Mouse (Mus musculus) left cerebral cortex, postnatal 14 days (tissue): ENCODE measurements around the gene Zswim5. TPM values are rescaled to one million over a fixed set of nuclear protein-coding genes. Genes with fewer than 3 reads are reported as not detected.

Source experiments
- DNase-seq, 2 experiments: peaks; one replicate each; pipeline ENCODE4 v3.0.0; 2021 to 2022; ENCODE audit warnings: low spot score in 2 of 2, mixed read lengths in 1 of 2
- intact Hi-C: fragments of 180-260 bp; cut with DNase I; formaldehyde crosslinking; loops from one replicate; pipeline ENCODE4 v1.15.1; 2025
- total RNA-seq, 2 experiments: library from RNA; stranded (reverse); gene quantifications; 2 replicates each; pipeline ENCODE4 v1.2.3; 2021

Zswim5 gene
- total RNA-seq, 2 experiments from 2014 or later, result 7.2 to 9.0 TPM

DNA sequence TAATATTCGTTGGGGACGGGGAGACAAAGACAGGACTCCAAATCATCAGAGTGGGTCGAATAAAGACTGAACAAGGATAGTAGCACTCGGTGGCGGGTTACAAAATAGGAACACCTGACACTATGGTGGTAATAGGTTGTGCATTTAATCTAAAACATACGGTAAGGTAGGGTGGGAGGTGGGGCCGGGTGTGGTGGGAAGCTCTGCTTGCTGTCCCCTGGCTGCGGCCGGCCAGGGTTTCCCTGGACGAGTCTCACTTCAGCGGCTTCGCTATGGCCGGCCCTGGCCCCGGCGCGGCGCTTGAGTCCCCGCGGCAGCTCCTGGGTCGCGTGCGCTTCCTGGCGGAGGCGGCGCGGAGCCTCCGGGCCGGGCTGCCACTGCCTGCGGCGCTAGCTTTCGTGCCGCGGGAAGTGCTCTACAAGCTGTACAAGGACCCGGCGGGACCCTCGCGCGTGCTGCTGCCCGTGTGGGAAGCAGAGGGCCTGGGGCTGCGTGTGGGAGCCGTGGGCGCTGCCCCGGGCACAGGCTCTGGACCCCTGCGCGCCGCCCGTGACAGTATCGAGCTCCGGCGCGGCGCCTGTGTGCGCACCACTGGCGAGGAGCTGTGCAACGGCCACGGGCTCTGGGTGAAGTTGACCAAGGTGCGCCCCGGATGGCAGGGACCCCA lies 118.1 kb downstream of the Zswim5 start, which contains the start of gene Hectd3:
Gene Hectd3 (plus strand): TSS at position 187 of the 667 bp plus-strand sequence.
- intact Hi-C loops, result loop anchor here (2.0 kb wide), 1 partner anchor 126 kb away; no protein-coding TSS in a partner anchor
- DNase-seq, result peak in 1 of 2 experiments; percentile 50

DNA sequence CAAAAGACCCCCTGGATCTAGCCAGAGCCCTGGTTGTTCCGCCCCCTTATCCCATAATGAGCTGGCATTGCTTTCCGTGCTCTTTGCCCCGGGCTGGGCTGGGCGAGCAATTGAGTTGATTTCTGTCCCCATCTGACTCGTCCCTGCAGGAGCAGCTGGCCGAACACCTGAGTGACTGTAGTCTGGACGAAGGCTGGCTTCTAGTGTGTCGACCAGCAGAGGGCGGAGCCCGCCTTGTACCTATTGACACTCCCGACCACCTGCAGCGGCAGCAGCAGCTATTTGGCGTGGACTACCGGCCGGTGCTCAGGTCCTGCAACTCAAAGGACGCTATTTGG lies 118.6 kb downstream of the Zswim5 start:
- peak in 1 of 2 experiments; percentile 34 for DNase-seq
- intact Hi-C loops, result loop anchor here (2.0 kb wide), 1 partner anchor 125 kb away; no protein-coding TSS in a partner anchor

DNA sequence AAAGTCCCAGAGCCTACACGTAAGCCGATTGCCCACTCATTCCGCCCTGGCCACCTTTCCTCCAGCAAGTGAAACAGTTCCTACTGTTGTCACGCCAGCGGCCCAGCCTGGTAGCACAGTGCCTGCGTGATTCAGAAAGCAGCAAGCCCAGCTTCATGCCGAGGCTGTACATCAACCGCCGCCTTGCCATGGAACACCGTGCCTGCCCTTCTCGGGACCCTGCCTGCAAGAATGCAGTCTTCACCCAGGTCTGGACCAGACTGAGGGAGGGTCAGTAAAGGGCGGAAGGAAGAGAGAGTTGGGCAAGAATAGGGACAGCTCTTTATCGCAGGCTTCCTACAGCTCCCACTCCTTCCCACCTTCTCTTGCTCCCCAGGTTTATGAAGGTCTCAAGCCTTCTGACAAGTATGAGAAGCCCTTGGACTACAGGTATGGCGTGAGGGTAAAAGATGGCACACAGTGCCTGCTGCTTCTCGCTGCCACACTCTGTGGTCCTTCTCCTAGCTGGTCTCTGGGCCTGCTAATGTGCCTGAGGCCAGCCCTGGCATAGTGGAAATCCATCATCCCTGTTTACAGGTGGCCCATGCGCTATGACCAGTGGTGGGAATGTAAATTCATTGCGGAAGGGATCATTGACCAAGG lies 122.5 kb downstream of the Zswim5 start:
- DNase-seq, result no peak
- intact Hi-C loops, result loop anchor here (5.0 kb wide), 1 partner anchor 143 kb away; no protein-coding TSS in a partner anchor

DNA sequence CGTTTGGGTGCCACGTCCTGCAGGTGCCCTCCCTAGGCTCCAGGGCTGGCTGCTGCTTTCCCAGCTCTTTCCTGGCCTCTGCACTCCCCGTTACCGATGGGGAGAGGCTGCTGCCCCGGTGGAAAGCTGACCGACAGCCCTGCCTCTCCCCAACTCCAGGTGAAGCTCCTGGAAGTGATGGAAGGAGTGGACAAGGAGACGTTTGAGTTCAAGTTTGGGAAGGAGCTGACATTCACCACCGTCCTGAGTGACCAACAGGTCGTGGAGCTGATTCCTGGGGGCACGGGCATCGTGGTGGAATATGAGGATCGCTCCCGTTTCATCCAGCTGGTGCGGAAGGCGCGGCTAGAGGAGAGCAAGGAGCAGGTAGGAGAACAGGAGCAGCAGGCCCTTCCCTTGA lies 124.8 kb downstream of the Zswim5 start:
- intact Hi-C loops, result loop anchor here (5.0 kb wide), 1 partner anchor 140 kb away; no protein-coding TSS in a partner anchor
- no peak for DNase-seq

DNA sequence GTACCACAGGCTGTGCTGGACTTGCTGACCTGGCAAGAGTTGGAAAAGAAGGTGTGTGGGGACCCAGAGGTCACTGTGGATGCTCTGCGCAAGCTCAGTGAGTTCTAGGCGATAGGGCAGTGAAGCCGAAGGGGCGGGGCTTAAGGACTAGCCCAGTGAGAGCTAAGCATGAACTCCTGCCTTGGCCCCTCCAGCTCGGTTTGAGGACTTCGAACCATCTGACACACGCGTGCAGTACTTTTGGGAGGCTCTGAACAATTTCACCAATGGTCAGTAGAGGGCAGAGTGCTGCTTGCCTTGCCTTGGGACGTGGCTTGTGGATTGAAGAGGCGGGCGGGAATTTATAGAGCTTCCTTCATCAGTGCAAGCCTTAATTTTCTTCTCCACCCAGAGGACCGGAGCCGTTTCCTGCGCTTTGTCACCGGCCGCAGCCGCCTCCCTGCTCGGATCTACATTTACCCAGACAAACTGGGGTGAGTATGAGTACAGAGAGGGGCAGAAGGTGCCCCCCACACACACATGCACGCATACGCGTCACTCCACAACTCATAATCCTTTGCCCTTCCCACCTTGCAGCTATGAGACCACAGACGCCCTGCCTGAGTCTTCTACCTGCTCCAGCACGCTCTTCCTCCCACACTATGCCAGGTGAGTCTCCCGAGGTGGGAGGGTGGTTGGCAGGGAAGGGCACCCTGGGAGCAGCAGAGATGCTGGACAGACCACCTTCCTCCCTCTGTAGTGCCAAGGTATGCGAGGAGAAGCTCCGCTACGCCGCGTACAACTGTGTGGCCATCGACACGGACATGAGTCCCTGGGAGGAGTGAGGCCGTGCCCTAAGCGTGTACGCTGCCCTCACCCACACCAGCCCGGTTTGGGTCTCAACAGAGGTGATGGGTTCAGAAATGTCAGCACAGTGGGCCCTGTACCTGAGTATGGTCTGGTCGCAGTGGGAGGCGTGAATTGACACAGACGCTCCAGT lies 125.7 kb downstream of the Zswim5 start:
- intact Hi-C loops, result loop anchor here (5.0 kb wide), 1 partner anchor 139 kb away; no protein-coding TSS in a partner anchor
- peak; percentile 77 to 85 for DNase-seq

DNA sequence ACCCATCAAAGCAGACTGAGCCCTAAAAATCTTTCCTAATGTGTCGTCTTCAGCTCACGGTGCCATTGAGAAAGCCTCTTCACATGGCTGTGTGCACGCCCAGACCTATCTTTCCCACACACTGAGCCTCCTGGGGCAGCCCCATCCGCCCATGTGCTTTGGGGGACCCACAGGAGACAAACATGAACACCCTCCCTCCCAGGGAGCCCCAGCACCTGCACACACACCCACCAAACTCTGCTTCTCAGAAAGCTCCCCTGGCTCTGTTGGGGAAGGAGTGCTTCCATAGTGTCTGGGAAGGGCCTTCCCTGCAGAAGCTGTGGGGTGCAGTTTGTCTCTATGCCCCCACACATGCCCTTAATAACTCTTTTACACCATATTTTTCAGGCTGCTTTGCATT lies 127.5 kb downstream of the Zswim5 start:
- DNase-seq, result no peak
- intact Hi-C loops, result loop anchor here (5.0 kb wide), 1 partner anchor 138 kb away; no protein-coding TSS in a partner anchor

DNA sequence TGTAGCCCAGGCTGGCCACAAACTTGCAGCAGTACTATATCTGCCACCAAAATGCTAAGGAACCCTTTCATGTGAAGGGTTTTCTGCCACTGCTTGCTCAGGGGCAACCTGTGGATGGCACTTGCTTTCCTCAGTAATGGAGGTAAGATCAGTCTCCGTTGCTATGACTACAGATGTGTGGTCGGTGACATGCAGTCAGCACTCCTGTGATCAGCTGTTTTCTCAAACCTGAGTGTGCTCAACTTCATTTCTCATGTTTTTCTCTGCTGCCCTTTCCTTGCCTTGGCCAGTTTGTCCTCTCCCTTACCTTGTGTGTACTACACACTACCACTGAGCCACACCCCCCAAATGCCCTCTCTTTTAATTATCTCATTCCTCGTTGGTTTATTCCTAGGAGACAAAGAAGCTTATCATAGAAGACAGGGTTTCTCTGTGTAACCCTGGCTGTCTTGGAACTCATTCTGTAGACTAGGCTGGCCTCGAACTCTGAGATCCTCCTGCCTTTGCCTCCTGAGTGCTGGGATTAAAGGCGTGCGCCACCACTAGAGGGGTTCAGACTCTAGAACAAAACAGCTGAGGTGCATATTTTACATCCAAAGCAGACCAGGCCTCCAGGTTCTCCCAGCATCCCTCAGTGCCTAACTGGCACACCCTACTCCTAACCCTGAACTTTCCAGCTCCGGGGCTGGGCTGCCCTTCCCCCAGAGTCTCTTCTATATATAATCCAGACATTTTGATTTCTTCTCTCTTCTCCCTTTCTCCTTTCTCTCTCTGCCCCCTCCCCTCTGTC lies 128.6 kb downstream of the Zswim5 start:
- intact Hi-C loops, result no loop called here

DNA sequence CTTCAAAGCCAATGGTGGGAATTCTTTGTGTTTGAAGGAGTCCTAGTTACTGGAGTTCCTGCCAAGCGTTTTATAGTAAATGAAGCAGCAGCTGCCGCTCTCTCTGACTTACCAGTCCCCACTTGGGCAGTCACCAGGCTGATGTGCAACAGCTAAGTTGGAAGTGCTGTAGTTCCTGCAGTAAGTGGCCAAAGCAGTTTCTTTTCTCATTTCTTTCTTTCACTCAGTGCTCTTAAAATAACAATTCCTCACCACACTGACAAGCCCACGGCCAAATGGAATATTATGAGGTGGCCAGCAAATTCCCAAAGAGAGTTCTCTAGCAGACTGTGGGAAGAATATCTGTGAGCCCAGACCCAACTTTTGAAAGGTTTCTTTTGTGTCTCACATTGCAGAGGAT lies 129.9 kb downstream of the Zswim5 start:
- intact Hi-C loops, result no loop called here
- DNase-seq, result no peak

More for the DNA sequence above, 128.6 kb downstream of the Zswim5 start:
- no peak for DNase-seq

DNA sequence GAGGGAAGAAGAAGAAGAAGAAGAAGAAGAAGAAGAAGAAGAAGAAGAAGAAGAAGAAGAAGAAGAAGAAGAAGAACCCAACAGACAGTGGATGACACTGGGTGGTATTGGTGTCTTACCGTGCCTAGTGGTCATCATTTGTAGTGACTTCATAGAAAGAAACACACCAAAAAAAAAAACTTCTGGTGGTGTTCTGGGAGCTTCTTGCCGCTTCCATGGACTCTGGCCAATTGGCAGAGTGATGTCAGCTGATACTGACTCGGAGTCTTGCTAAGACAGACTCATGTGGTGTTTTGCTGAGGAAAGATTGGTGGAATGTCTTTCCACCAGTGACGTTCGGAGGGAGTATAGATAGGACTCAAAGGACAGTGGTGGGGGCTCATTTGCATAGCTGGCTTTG lies 133.1 kb downstream of the Zswim5 start:
- DNase-seq, result no peak
- intact Hi-C loops, result no loop called here

DNA sequence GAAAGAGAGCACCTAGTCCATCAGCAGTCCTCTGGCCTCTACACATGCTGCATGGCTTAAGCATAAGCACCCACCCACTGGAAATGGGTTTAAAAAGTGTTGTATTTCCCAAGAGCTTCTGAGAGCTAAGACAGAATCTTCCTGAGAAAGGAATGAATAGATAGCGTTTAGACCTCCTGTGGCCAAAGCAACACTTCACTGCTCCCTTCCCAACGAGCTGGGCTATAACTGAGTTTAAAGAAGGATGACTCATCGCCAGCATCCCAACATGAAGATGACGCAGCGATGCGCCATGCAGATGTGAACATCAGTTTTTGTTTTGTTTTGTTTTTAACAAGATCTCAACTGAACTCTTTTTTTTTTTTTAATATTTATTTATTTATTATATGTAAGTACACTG lies 136.4 kb downstream of the Zswim5 start:
- no peak for DNase-seq
- intact Hi-C loops, result no loop called here

DNA sequence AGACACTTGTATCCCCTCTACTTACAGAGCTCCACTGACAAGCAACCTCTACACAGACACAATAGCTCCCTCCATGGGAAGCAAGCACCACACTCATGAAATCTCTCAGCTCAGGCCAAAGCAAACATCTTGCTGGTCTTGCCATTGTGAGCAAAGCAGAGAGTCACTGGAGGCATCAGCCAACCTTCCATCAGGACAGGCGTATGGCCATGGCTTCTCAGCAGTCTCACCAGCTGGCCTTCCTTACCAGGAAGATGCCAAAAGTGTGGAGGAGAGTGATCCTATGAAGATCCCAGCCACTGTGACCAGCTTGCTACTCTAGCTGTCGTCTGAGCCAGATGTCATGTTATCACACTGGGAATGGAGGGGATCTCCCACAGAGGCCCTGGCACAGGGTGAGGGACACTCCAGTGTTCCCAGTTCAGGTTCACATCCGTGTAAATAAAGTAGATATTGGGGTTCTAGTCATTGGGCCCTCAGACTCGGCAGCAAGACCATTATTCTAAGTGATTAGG lies 137.8 kb downstream of the Zswim5 start:
- no peak for DNase-seq
- intact Hi-C loops, result no loop called here

DNA sequence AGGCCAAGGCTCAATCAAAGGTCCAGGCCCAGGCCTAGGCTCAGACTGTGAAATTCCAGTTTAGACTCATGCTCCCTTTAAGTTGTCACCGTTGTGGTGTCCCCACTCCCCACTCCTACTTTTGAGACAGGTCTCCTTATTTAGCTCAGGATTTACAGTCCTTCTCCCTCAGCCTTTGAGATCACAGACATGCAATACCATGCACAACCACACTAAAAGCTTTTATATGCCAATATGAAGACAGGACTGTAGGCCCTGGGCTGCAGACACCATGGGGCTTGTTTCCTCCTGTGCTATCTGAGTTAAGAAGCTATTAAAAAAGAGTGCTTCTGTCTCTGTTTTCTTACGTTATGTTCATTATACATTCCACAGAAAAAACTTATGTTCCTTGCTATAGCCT lies 140.6 kb downstream of the Zswim5 start:
- intact Hi-C loops, result no loop called here
- DNase-seq, result no peak

DNA sequence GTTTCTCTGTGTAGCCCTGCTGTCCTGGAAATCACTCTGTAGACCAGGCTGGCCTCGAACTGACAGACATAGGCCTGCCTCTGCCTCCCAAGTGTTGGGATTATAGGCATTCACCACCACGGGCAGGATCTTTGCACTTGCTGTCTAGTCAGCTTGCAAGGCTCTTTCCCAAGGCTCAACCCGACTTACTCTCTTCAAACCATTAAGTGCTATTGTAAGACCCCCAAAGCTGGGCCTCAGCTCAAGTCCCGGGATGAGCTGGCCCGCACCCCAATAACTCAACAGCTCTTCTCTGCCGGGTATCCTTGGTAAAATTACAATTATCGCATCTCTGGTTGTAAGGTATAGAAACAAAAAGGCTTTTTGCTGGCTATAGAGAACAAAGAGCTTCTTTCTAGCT lies 141.2 kb downstream of the Zswim5 start:
- DNase-seq, result no peak
- intact Hi-C loops, result no loop called here

DNA sequence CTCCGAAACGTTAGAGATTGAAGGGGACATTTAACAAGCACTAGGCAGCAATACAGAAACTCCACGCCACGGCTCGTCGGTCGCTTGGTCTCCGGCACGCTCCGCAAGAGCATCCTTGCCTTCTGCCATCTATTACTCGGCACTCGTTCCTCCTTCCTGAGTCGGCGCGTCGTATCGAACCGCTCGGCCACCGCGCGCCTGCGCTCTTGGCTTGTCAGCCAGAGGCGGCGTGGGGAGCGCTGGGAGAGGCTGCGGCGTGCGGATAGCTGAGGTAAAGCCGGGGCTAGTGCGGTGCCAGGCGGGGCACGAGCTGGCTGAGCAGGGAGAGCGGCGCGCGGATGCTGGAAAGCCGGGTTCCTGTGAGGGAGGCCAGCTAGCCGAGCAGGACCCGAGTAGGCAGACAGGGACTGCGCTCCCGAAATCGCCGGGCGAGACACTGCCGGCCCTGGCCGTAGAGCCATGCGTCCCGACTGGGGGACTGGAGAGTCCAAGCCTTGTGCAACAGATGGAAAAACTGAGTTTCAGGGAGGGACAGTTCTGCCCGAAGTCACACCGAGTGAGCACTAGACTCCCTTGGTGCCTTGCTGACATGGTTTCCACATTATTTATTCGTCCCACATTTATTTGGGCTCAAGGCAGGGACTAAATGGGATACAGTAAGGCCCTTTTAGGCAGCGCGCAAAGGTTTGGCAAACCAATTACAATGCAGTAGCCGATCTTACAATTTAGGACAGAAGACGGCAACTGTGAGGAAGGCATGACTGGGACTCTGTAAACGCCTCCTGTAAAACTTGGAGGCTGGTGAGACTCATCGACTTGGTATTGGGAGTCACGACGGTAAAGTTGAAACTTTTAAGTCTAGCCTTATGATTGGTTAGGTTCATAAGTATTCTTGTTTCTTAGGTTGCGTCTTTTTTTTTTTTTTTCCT lies 142.3 kb downstream of the Zswim5 start, which contains the start of gene Eif2b3:
Gene Eif2b3 (plus strand): TSS at position 197 of the 929 bp plus-strand sequence.
- intact Hi-C loops, result no loop called here
- DNase-seq, result peak; percentile 89 to 92

DNA sequence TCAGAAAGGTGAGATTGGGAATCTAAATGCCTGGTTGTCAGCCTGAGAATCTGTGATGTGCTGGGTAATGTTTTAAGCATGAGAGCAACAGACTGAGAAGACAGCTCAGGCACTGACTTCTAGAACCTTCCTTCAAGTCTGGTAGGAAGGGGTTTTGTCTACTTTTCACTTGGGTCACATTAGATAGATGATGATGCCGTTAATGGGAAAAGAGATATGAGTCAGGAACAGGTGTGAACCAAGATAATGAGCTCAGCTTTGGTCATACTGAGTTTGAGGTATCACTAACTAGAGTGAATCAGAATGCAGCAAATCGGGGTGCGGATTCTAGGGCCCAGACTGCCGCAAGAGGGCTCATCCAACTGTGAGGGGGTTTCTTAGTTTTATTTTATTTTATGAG lies 146.3 kb downstream of the Zswim5 start:
- no peak for DNase-seq
- intact Hi-C loops, result no loop called here

DNA sequence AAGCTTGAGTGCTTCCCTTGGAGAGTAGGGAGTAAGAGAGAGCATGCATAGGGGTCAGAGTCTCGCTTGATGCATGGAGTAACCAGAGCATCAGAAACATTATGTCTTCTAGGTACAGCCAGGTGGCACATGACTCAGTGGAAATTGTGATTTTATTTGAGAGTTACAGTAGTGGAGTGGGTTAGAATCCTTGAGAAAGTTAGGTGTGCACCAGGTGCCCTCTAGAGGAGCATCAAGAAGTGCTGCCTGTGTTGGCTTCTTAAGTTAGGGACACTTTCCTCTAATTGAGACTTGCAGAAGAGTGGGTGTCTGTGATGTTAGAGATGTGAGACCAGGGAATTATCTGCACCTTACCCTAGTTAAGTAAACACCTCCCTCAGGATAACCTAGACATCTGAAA lies 153.9 kb downstream of the Zswim5 start:
- no peak for DNase-seq
- intact Hi-C loops, result no loop called here
